Mouse (Mus musculus) small intestine, adult 2 months (tissue): ENCODE data around the gene Gm13283.

Experiments
- CTCF ChIP-seq: fragments of 200-500 bp; IDR thresholded peaks from 2 replicates; pipeline ENCODE4 v1.5.1; 2012; ENCODE audit warnings: low read depth, mild to moderate bottlenecking, control low read depth, inconsistent platforms, low read length, moderate library complexity, mixed read lengths; ENCODE audit not compliant: insufficient replicate concordance, insufficient read length; ENCODE audit errors: extremely low read depth
- POLR2A ChIP-seq: fragments of 200-500 bp; IDR thresholded peaks from 2 replicates; pipeline ENCODE4 v1.6.1; 2012; ENCODE audit warnings: low read depth, mild to moderate bottlenecking, control low read depth, inconsistent platforms, low read length, moderate library complexity

- TF ChIP-seq POLR2A (no peak), CTCF (no peak)
These were observed 36.3 kb upstream of the Gm13283 start for GRCm38 (mm10) chr4:88723497-88724090.
